Mouse (Mus musculus) left cerebral cortex, adult 2 months (tissue): ENCODE results near the gene Klhl33. TPM values are rescaled to one million over a fixed set of nuclear protein-coding genes. Genes with fewer than 3 reads are reported as not detected.

Experiments used
- DNase-seq, 2 experiments: peaks; one replicate each; pipeline ENCODE4 v3.0.0; 2021 to 2022; ENCODE audit warnings: low spot score in 2 of 2, mixed read lengths in 1 of 2; ENCODE audit errors: extremely low spot score in 1 of 2
- H3K27ac ChIP-seq: fragments of 200-600 bp; 2 replicates; pipeline ENCODE4 v1.8.1; 2022
- H3K4me3 ChIP-seq: fragments of 200-600 bp; 2 replicates; pipeline ENCODE4 v1.8.1; 2022
- CTCF ChIP-seq: fragments of 200-600 bp; IDR thresholded peaks from 2 replicates; pipeline ENCODE4 v1.8.1; 2022; ENCODE audit warnings: antibody characterized with exemption, mild to moderate bottlenecking, moderate library complexity
- intact Hi-C: fragments of 180-260 bp; cut with DNase I; formaldehyde crosslinking; loops from one replicate; pipeline ENCODE4 v1.15.1; 2025
- total RNA-seq, 2 experiments: library from RNA; stranded (reverse); gene quantifications; 2 replicates each; pipeline ENCODE4 v1.2.3; 2021

The Klhl33 gene
- total RNA-seq, 2 experiments from 2014 or later: 4.8 to 6.4 TPM

DNA sequence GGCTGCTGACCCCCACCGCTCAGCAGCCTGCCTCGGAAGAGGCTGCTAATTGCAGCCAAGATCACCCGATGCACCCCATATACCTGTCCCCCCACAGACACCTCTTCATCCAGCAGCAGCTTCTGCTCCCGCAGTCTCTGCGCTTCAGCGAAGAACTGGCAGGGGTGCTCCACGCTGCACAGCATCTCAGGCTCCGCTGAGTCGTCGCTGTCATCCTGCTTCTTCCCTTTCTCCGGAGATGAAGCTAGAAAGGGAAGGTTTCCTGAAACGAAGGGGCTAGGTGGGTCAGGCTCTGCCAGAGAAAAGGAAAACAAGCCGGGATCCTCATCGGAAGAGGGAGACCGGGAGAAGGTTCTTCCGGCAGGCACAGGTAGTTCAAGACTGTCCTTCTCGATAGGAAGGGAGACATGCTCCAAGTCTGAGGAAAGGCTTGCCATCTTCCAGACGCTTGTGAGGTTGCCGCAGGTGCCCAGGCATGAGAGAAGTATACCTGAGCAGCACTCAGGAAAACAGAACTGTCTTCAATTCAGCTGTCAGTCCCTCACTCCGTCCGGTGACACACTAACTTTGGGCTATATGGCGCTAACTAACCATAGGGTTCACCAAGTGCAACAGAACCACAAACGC, 447 bp downstream of the Klhl33 start:
- Histone ChIP-seq H3K4me3 (peak overlapping the region; percentile 71), H3K27ac (peak overlapping the region; percentile 80)
- DNase-seq: peak; percentile 23 to 36
- TF ChIP-seq CTCF: no peak
- intact Hi-C loops: no loop called here

DNA sequence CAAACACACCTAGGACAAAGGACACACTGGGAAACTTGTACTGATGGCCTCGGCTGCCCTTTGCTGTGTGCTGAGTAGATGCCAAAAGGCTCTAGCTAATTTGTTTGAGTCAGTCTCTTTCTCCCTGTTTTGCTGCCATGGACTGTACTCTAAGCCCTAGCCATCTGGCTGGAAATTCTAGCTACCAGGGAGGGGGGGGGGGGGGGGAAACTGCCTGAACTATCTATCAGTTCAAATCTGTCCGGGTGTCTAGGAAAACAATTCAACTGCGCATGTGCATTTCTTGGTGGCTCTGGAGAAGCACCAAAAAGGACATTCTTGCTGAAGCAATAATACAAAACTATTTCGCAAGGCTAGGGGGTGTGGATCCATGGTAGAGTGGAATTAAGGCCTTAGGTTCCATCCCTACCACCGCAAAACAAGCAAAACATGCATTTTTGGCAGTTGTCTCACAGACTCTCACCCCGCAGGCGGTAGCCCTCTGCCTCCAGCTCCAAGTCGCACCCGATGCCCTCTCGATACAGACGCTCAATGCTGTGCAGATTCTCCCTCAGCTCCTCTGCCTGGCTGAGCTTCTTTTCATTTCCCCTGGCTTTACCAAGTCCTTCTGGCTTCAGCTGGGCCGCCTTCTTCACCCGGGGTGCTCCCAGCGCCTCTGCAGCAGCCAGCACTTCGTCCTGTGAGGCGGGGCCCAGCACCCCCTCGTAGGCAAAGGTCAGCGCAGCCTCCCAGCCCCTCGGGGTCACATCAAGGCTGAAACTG, 1.1 kb downstream of the Klhl33 start:
- H3K27ac ChIP-seq: peak overlapping the region; percentile 80
- peak; percentile 15 to 32 for DNase-seq
- H3K4me3 ChIP-seq: peak overlapping the region; percentile 71
- intact Hi-C loops: no loop called here
- TF ChIP-seq CTCF: no peak

DNA sequence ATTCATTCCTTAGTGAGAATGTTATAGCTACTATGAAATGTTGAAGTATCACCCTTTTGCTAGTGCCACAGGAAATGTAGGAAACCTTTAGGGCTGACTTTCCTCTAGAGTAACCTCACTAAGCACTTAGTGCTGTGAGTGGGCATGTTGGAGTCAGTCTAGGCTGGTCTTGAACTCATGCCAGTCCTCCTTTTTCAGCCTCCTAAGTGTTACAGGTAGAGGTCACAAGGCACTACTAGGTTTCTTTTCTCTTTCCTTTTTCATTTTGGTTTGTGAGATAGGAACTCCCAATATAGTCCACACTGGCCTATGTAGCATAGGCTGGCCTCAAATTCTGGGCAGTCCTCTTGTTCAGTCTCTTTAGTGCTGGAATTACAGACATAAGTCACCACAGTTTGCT, 1.9 kb downstream of the Klhl33 start:
- intact Hi-C loops: no loop called here
- Histone ChIP-seq H3K4me3 (0 out of 2 replicates have a peak overlapping the region, but pooled peaks have one; percentile 71), H3K27ac (no peak overlapping the region)
- no peak for TF ChIP-seq CTCF
- no peak for DNase-seq

DNA sequence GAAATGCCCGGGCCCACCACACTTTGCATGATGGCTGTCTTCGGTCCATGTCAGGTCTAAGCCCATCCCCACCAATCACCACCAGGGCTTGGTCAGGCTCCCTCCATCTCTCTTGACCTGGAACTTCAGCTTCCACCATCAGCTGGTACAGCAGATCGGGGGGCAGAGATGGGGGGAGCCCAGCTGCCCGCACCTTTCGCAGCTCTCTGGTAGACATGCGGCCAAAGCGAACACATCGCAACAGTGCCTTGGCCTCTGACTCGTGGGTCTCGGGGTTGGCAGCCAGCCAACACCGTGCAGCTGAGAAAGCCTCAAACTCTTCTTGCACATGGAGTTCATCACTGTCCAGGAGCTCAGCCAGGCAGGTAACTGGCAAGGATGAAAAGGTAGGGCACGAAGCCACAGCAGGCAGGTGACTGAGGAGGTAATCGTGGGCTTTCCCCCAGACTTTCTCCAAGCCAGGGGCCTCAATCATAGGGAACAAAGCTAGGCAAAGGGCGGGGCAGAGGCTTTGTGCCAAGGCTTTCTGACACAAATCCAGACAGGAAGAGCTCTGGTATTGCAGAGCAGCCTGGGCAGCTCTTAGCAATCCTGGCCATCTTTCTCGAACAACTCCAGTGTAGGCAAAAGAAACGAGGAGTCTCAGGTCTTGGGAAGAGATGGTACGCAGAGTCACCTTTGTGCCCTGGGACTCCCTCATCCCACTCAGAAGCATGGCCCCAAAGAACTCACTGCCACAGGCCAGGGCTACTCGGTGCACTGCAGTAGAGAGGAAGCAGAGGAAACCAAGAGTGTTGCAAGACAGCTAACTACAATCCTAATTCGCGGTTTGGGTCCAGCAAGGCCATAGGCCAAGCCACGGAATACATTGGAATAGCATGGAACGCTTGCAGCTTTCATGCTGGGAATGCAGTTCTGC, 4.5 kb downstream of the Klhl33 start:
- intact Hi-C loops: no loop called here
- no peak overlapping the region for H3K4me3 ChIP-seq
- TF ChIP-seq CTCF: no peak

DNA sequence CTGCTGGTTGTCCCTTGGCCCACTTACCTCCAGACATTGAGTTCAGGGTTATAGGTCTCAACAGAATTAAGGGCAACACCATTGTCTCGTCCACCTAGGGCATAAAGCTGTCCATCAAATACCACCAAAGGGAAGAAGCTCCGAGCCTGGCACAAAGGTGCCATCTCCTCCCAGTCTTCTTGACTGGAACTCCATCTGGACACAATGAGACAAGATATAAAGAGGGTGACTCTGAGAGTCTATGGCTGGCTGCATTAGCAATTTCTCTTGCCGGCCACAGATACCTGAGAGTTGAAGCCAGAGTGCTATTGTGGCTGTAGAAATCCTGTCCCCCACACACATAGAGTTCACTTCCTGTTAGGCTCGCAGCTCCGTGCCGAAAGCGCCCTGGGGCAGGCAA, 5.2 kb downstream of the Klhl33 start:
- no peak for TF ChIP-seq CTCF
- no peak for DNase-seq
- Histone ChIP-seq H3K4me3 (no peak overlapping the region), H3K27ac (no peak overlapping the region)
- intact Hi-C loops: no loop called here

More for the DNA sequence above, 4.5 kb downstream of the Klhl33 start:
- DNase-seq: no peak
- H3K27ac ChIP-seq: no peak overlapping the region

DNA sequence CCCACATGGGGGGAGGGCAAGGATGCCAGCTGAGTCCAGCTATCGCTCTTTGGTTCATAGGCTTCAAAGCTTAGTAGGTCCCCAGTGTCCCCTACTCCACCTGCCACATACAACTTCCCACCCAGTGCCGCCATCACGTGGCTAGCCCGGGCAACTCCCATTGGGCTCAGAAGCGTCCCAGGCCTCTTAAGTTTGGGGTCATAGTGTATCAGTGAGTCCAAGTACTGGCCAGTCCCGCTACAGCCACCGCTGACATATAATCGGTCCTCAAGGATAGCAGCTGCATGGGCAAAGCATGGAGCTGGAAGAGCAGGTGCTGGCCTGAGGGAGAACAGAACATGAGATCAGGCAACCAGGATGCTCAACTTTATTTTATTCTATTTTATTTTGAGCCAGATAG, 5.7 kb downstream of the Klhl33 start:
- DNase-seq: no peak
- no peak overlapping the region for H3K27ac ChIP-seq
- no peak for TF ChIP-seq CTCF
- intact Hi-C loops: no loop called here
- H3K4me3 ChIP-seq: no peak overlapping the region

DNA sequence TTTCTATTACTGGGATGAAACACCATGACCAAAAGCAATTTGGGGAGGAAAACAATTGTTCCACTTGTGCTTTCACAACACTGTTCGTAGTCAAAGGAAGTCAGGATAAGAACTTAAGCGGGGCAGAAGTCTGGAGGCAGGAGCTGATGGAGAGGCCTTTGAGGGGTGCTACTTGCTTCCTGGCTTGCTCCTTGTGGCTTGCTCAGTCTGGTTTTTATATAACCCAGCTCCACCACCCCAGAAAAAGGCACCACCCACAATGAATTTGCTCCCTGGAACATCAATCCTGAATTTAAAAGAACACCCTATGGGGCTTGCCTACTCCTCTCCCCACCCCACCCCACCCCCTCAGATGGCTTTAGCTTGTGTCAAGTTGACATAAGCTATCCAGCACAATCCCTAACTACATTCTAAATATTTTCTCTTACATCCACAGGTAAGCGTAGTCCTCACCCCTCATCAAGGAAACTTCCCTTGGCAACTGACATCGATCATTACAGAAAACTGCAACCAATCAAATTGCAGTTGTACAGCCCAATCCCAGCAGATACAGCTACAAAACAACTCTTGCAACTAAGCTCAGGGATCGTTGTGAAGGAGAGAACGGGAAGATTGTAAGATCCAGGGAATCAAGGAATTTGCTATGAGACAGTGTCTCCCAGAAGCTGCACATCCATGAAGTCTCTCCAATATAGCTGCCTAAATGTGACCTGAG, 20.9 kb downstream of the Klhl33 start:
- peak overlapping the region; percentile 47 for H3K27ac ChIP-seq
- DNase-seq: no peak
- peak overlapping the region; percentile 9; the same call in 1 of the 2 replicates for H3K4me3 ChIP-seq
- intact Hi-C loops: no loop called here
- no peak for TF ChIP-seq CTCF

DNA sequence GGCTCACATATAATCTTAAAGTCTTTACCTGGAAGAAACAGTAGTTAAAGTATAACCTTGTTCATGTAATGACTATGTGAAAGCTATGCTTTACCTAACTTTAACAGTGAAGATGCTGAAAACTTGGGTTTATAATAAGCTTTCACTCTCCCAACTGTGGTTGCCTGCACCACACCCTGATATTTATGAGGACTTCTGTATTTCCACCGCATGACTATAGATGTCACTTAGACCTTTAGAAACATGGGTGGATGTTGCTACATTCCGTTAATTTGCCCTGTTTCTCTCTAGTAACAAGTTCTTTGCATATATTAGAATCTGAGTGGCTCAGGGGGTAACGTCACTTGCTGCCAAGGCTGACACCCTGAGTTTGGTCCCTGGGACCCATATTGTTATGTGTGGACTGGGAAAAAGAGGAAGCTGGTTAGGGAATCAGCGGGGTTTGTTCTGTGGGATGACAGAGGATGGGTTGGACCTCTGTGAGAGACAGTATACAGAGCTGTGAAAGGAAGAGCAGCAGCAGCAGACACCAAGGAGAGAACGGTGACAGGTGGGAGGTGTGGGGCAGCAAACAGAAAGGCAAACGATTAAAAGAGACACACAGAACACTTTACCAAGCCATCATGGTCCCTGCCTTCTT, 21.6 kb downstream of the Klhl33 start:
- H3K27ac ChIP-seq: peak overlapping the region; percentile 47
- TF ChIP-seq CTCF: no peak
- H3K4me3 ChIP-seq: no peak overlapping the region
- DNase-seq: no peak
- intact Hi-C loops: no loop called here

DNA sequence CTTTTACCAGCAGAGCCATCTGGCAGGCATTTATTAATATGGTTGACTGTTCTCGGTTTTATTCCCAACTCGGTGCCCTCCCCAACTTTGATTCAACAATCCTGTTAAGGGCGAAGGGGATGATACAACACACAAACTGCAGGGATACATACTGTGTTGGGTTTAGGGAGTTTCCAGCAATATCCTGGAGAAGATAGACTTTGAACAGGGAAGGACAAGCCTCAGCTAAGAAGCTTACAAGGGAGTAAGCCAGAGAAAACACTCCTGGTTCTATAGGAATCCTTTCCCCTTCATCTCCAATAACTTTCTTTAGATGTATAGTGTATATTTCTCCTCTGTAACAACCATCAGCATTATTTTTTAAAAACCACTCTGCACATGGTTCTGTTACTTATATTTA, 22.1 kb downstream of the Klhl33 start:
- Histone ChIP-seq H3K27ac (no peak overlapping the region), H3K4me3 (no peak overlapping the region)
- intact Hi-C loops: no loop called here
- no peak for DNase-seq
- TF ChIP-seq CTCF: no peak

DNA sequence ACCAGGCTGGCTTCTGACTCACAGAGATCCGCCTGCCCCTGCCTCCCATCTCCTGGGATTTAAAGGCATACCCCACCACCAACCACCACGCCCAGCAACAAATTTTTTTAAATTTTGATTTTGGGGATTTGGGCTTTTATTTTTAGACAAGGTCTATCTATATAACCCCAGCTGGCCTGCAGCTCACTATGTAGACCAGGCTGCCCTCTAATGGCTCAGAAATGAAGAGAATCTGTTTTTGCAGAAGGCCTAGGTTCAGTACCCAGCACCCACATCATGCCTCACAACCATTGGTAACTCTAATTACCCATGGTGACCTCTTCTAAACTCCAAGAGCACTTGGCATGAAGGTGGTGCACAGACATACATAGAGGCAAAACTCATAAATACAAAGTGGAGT, 26.0 kb downstream of the Klhl33 start:
- no peak overlapping the region for H3K27ac ChIP-seq
- no peak for DNase-seq
- no peak overlapping the region for H3K4me3 ChIP-seq
- intact Hi-C loops: no loop called here
- TF ChIP-seq CTCF: no peak

DNA sequence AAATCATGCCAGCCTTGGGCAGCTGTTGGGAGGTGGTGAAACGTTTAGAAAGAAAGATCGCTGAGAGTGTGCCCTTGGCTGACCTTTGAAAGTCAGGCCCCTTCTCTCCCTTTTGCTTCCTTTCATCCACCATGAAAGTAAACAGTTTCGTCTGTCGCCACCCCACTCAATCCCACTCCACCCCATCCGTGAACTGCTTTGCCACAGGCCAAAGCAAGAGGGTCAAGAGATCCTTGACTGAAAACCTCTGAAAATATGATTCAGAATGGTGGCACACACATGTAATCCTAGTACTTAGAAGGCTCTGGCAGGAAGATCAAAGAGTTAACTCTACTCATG, 26.5 kb downstream of the Klhl33 start:
- intact Hi-C loops: loop anchor here (1.0 kb wide), 1 partner anchor 63 kb away; the partner anchor contains the start of genes Ccnb1ip1 and Parp2
- 0 out of 2 replicates have a peak overlapping the region, but pooled peaks have one; percentile 1 for H3K27ac ChIP-seq
- peak overlapping the region; percentile 59 for H3K4me3 ChIP-seq
- TF ChIP-seq CTCF: no peak
- no peak for DNase-seq
